Mouse (Mus musculus) erythroblast, adult 5-6 weeks (primary cell): ENCODE measurements around the gene Dbp. TPM values are rescaled to one million over a fixed set of nuclear protein-coding genes. Genes with fewer than 3 reads are reported as not detected.

ENCODE experiments used
- ATAC-seq: replicated peaks from 2 replicates; pipeline ENCODE4 v1.8.0; 2016; ENCODE audit warnings: moderate number of reproducible peaks, mild to moderate bottlenecking, moderate TSS enrichment, inconsistent platforms; ENCODE audit not compliant: poor library complexity, low FRiP score, severe bottlenecking
- total RNA-seq, 2 experiments: library from RNA; stranded (forward) in 1 of 2; stranded (reverse) in 1 of 2; fragments of 150-400 nt in 1 of 2; fragments of 200-764, 138-1000 nt in 1 of 2; gene quantifications; 2 replicates each; pipeline versions ENCODE4 v1.2.3 to v1.2.4; 2015 to 2017; ENCODE audit warnings: low replicate concordance in 2 of 2

Dbp gene
- total RNA-seq, 2 experiments from 2014 or later = 0.77 to 1.5 TPM

GRCm38 (mm10) chr7:45755703-45756102 is 50.8 kb downstream of the Dbp start:
- no peak for ATAC-seq

DNA sequence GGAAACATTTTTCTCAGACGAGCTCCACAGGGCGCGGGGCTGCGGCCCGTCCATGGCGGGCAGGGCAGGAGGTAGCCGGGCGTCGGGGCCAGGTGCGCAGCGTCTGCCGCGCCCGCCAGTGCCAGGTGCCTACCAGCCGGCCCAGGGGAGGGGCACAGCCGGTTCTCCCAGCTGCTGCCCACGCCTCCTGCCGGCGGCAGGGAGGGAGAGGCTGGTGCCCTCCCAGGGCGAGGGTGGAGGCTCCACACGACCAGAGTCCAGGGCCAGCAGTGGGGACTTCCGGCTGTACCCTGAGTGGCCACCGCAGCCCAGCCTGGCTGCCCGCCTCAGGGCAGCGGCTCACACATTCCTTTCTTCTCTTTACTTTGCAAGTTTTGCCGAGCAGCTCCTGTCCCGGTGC is 54.5 kb downstream of the Dbp start:
- no peak for ATAC-seq

Other genes starting within 250 kb of the Dbp start
Only the 30 nearest of the 34 such genes appear.
- not detected in 2 replicates for gene Gm45808, start 218.3 kb upstream of the Dbp start, total RNA-seq (2015; ENCODE audit: low replicate concordance)
- gene Gm45808, start 218.3 kb upstream of the Dbp start, total RNA-seq (2017; ENCODE audit: low replicate concordance) = not detected in 2 replicates
- gene Dhdh, start 216.3 kb upstream of the Dbp start, total RNA-seq (2015; ENCODE audit: low replicate concordance) = 3.3 TPM in 2 replicates
- 2.1 and 2.3 TPM in 2 replicates for gene Dhdh, start 216.3 kb upstream of the Dbp start, total RNA-seq (2017; ENCODE audit: low replicate concordance)
- gene Nucb1, start 194.7 kb upstream of the Dbp start, total RNA-seq (2015; ENCODE audit: low replicate concordance) = 83.0 and 88.6 TPM in 2 replicates
- gene Nucb1, start 194.7 kb upstream of the Dbp start, total RNA-seq (2017; ENCODE audit: low replicate concordance) = 487 and 671 TPM in 2 replicates
- 1,095 and 1,392 TPM in 2 replicates for gene Ppp1r15a, start 178.8 kb upstream of the Dbp start, total RNA-seq (2015; ENCODE audit: low replicate concordance)
- gene Ppp1r15a, start 178.8 kb upstream of the Dbp start, total RNA-seq (2017; ENCODE audit: low replicate concordance) = 1,351 and 1,490 TPM in 2 replicates
- gene Plekha4, start 178.8 kb upstream of the Dbp start, total RNA-seq (2015; ENCODE audit: low replicate concordance) = 1.3 TPM in 1 of 2 replicates, not detected in the other
- gene Plekha4, start 178.8 kb upstream of the Dbp start, total RNA-seq (2017; ENCODE audit: low replicate concordance) = 2.8 and 9.9 TPM in 2 replicates
- gene Hsd17b14, start 150.2 kb upstream of the Dbp start, total RNA-seq (2015; ENCODE audit: low replicate concordance) = not detected in 2 replicates
- gene Hsd17b14, start 150.2 kb upstream of the Dbp start, total RNA-seq (2017; ENCODE audit: low replicate concordance) = not detected in 2 replicates
- 5.8 and 9.0 TPM in 2 replicates for gene Bcat2, start 134.9 kb upstream of the Dbp start, total RNA-seq (2015; ENCODE audit: low replicate concordance)
- 10.7 and 11.2 TPM in 2 replicates for gene Bcat2, start 134.9 kb upstream of the Dbp start, total RNA-seq (2017; ENCODE audit: low replicate concordance)
- gene Fgf21, start 89.6 kb upstream of the Dbp start, total RNA-seq (2015; ENCODE audit: low replicate concordance) = not detected in 2 replicates
- not detected in 2 replicates for gene Fgf21, start 89.6 kb upstream of the Dbp start, total RNA-seq (2017; ENCODE audit: low replicate concordance)
- gene Fut1, start 87.8 kb upstream of the Dbp start, total RNA-seq (2015; ENCODE audit: low replicate concordance) = not detected in 2 replicates
- gene Fut1, start 87.8 kb upstream of the Dbp start, total RNA-seq (2017; ENCODE audit: low replicate concordance) = not detected in 2 replicates
- not detected in 2 replicates for gene Izumo1, start 83.3 kb upstream of the Dbp start, total RNA-seq (2015; ENCODE audit: low replicate concordance)
- gene Izumo1, start 83.3 kb upstream of the Dbp start, total RNA-seq (2017; ENCODE audit: low replicate concordance) = not detected in 2 replicates
- gene Rasip1, start 77.6 kb upstream of the Dbp start, total RNA-seq (2015; ENCODE audit: low replicate concordance) = not detected in 2 replicates
- not detected in 2 replicates for gene Rasip1, start 77.6 kb upstream of the Dbp start, total RNA-seq (2017; ENCODE audit: low replicate concordance)
- gene Mamstr, start 65.1 kb upstream of the Dbp start, total RNA-seq (2015; ENCODE audit: low replicate concordance) = not detected in 2 replicates
- not detected in 2 replicates for gene Mamstr, start 65.1 kb upstream of the Dbp start, total RNA-seq (2017; ENCODE audit: low replicate concordance)
- gene Fut2, start 38.7 kb upstream of the Dbp start, total RNA-seq (2015; ENCODE audit: low replicate concordance) = not detected in 2 replicates
- gene Fut2, start 38.7 kb upstream of the Dbp start, total RNA-seq (2017; ENCODE audit: low replicate concordance) = not detected in 2 replicates
- not detected in 2 replicates for gene Ntn5, start 21.1 kb upstream of the Dbp start, total RNA-seq (2015; ENCODE audit: low replicate concordance)
- gene Ntn5, start 21.1 kb upstream of the Dbp start, total RNA-seq (2017; ENCODE audit: low replicate concordance) = not detected in 2 replicates
- not detected in 2 replicates for gene Sec1, start 10.7 kb upstream of the Dbp start, total RNA-seq (2015; ENCODE audit: low replicate concordance)
- gene Sec1, start 10.7 kb upstream of the Dbp start, total RNA-seq (2017; ENCODE audit: low replicate concordance) = not detected in 2 replicates
- not detected in 2 replicates for gene Car11, start 5.2 kb upstream of the Dbp start, total RNA-seq (2015; ENCODE audit: low replicate concordance)
- not detected in 2 replicates for gene Car11, start 5.2 kb upstream of the Dbp start, total RNA-seq (2017; ENCODE audit: low replicate concordance)
- gene Rpl18, start 10.4 kb downstream of the Dbp start, total RNA-seq (2015; ENCODE audit: low replicate concordance) = 423 and 424 TPM in 2 replicates
- 286 and 289 TPM in 2 replicates for gene Rpl18, start 10.4 kb downstream of the Dbp start, total RNA-seq (2017; ENCODE audit: low replicate concordance)
- gene Sphk2, start 12.9 kb downstream of the Dbp start, total RNA-seq (2015; ENCODE audit: low replicate concordance) = 4.6 and 7.9 TPM in 2 replicates
- 2.1 and 2.6 TPM in 2 replicates for gene Sphk2, start 12.9 kb downstream of the Dbp start, total RNA-seq (2017; ENCODE audit: low replicate concordance)
- not detected in 2 replicates for gene Fam83e, start 16.1 kb downstream of the Dbp start, total RNA-seq (2015; ENCODE audit: low replicate concordance)
- gene Fam83e, start 16.1 kb downstream of the Dbp start, total RNA-seq (2017; ENCODE audit: low replicate concordance) = not detected in 2 replicates
- not detected in 2 replicates for gene Spaca4, start 20.7 kb downstream of the Dbp start, total RNA-seq (2015; ENCODE audit: low replicate concordance)
- gene Spaca4, start 20.7 kb downstream of the Dbp start, total RNA-seq (2017; ENCODE audit: low replicate concordance) = not detected in 2 replicates
- not detected in 2 replicates for gene Lmtk3, start 78.7 kb downstream of the Dbp start, total RNA-seq (2015; ENCODE audit: low replicate concordance)
- not detected in 2 replicates for gene Lmtk3, start 78.7 kb downstream of the Dbp start, total RNA-seq (2017; ENCODE audit: low replicate concordance)
- gene Sult2b1, start 79.6 kb downstream of the Dbp start, total RNA-seq (2015; ENCODE audit: low replicate concordance) = not detected in 2 replicates
- gene Sult2b1, start 79.6 kb downstream of the Dbp start, total RNA-seq (2017; ENCODE audit: low replicate concordance) = not detected in 2 replicates
- 10.6 and 10.7 TPM in 2 replicates for gene Cyth2, start 109.5 kb downstream of the Dbp start, total RNA-seq (2015; ENCODE audit: low replicate concordance)
- gene Cyth2, start 109.5 kb downstream of the Dbp start, total RNA-seq (2017; ENCODE audit: low replicate concordance) = 11.6 and 14.5 TPM in 2 replicates
- 0.38 TPM in 1 of 2 replicates, not detected in the other for gene Kcnj14, start 119.7 kb downstream of the Dbp start, total RNA-seq (2015; ENCODE audit: low replicate concordance)
- gene Kcnj14, start 119.7 kb downstream of the Dbp start, total RNA-seq (2017; ENCODE audit: low replicate concordance) = 0.09 TPM in 1 of 2 replicates, not detected in the other
- 1.5 and 2.3 TPM in 2 replicates for gene Grwd1, start 125.9 kb downstream of the Dbp start, total RNA-seq (2015; ENCODE audit: low replicate concordance)
- gene Grwd1, start 125.9 kb downstream of the Dbp start, total RNA-seq (2017; ENCODE audit: low replicate concordance) = 0.43 and 3.1 TPM in 2 replicates
- gene Kdelr1, start 167.7 kb downstream of the Dbp start, total RNA-seq (2015; ENCODE audit: low replicate concordance) = 31.3 and 67.2 TPM in 2 replicates
- gene Kdelr1, start 167.7 kb downstream of the Dbp start, total RNA-seq (2017; ENCODE audit: low replicate concordance) = 18.0 and 20.1 TPM in 2 replicates
- not detected in 2 replicates for gene Grin2d, start 173.3 kb downstream of the Dbp start, total RNA-seq (2015; ENCODE audit: low replicate concordance)
- 0.28 TPM in 1 of 2 replicates, not detected in the other for gene Grin2d, start 173.3 kb downstream of the Dbp start, total RNA-seq (2017; ENCODE audit: low replicate concordance)
- gene Syngr4, start 191.6 kb downstream of the Dbp start, total RNA-seq (2015; ENCODE audit: low replicate concordance) = 4.0 TPM in 1 of 2 replicates, not detected in the other
- gene Syngr4, start 191.6 kb downstream of the Dbp start, total RNA-seq (2017; ENCODE audit: low replicate concordance) = not detected in 2 replicates
- 1.3 TPM in 1 of 2 replicates, not detected in the other for gene Tmem143, start 191.9 kb downstream of the Dbp start, total RNA-seq (2015; ENCODE audit: low replicate concordance)
- 0.26 and 3.8 TPM in 2 replicates for gene Tmem143, start 191.9 kb downstream of the Dbp start, total RNA-seq (2017; ENCODE audit: low replicate concordance)
- 56.4 and 143 TPM in 2 replicates for gene Emp3, start 216.3 kb downstream of the Dbp start, total RNA-seq (2015; ENCODE audit: low replicate concordance)
- 48.2 and 77.1 TPM in 2 replicates for gene Emp3, start 216.3 kb downstream of the Dbp start, total RNA-seq (2017; ENCODE audit: low replicate concordance)